Comparison of ENCODE assay signal across 8 mouse cellular contexts in genomic region chr5:20950093-20950492, GRCm38 (mm10). TPM values are rescaled to one million over a fixed set of nuclear protein-coding genes. Genes with fewer than 3 reads are reported as not detected.
DNase-seq lines count a peak whose midpoint lies in the region; ATAC-seq and TF ChIP-seq lines count a peak whose summit lies in the region.

No protein-coding gene starts in this region.

- TF ChIP-seq EP300 in heart, adult 2 months (IDR thresholded peaks at IDR 0.05; ENCODE audit: insufficient read depth, low read depth, low read length), result no peak

- ATAC-seq in forebrain, embryonic 16.5 days, result no peak
- ATAC-seq in liver, embryonic 15.5 days (ENCODE audit: insufficient read depth), result no peak
- no peak for ATAC-seq in megakaryocyte progenitor cell, adult 5-6 weeks (replicated peaks; ENCODE audit: poor library complexity)

- intact Hi-C loops in heart, adult 2 months (cut with DNase I), result loop anchor here (2.0 to 5.0 kb wide), 2 partner anchors 38 to 105 kb away; partner anchors contain the start of gene Ptpn12
- intact Hi-C loops in heart, postnatal 36 days (cut with DNase I), result loop anchor here (2.0 kb wide), 2 partner anchors 69 to 105 kb away; partner anchors contain the start of gene Ptpn12

- H3K9me3 ChIP-seq in E14TG2a.4 (ENCODE audit: low read length), result no peaks in the 10 kb centered on the region
- H3K9me3 ChIP-seq in forebrain, embryonic 16.5 days (ENCODE audit: control insufficient read depth, low read length), result no peaks in the 10 kb centered on the region
- no peaks in the 10 kb centered on the region for H3K9me3 ChIP-seq in liver, embryonic 15.5 days (replicated peaks)

- 2% methylated on average over 5 of the region's 5 CpGs for WGBS in heart, adult 2 months
- WGBS in forebrain, embryonic 16.5 days, result 4% methylated on average over 5 of the region's 5 CpGs
- 2% methylated on average over 5 of the region's 5 CpGs for WGBS in liver, embryonic 15.5 days (ENCODE audit: insufficient replicate concordance)

- H3K9ac ChIP-seq in heart, adult 2 months (ENCODE audit: low read depth, low read length), result 0 out of 2 replicates have a peak overlapping the region, but pooled peaks have one; percentile 15
- peak overlapping the region; percentile 96 for H3K9ac ChIP-seq in forebrain, embryonic 16.5 days (replicated peaks; ENCODE audit: low read depth, low read length)
- peak overlapping the region; percentile 92 for H3K9ac ChIP-seq in liver, embryonic 15.5 days

- no peaks in the 10 kb centered on the region for H3K27me3 ChIP-seq in heart, adult 2 months (ENCODE audit: control insufficient read depth, insufficient read depth, low read length)
- H3K27me3 ChIP-seq in E14TG2a.4 (ENCODE audit: insufficient read depth, low read length), result no peaks in the 10 kb centered on the region
- H3K27me3 ChIP-seq in forebrain, embryonic 16.5 days (replicated peaks; ENCODE audit: control insufficient read depth, insufficient read depth, low read length), result no peaks in the 10 kb centered on the region
- no peaks in the 10 kb centered on the region for H3K27me3 ChIP-seq in liver, embryonic 15.5 days

- no peak for TF ChIP-seq CTCF in heart, adult 2 months (IDR thresholded peaks at IDR 0.05)
- no peak for TF ChIP-seq CTCF in E14TG2a.4 (conservative IDR thresholded peaks at IDR 0.05; ENCODE audit: low read length)

- peak overlapping the region; percentile 87 for H3K4me3 ChIP-seq in heart, adult 2 months
- H3K4me3 ChIP-seq in E14TG2a.4 (replicated peaks; ENCODE audit: low read length), result peak overlapping the region; percentile 97
- H3K4me3 ChIP-seq in forebrain, embryonic 16.5 days (replicated peaks; ENCODE audit: low read length), result peak overlapping the region; percentile 97
- peak overlapping the region; percentile 99 for H3K4me3 ChIP-seq in liver, embryonic 15.5 days (replicated peaks)

- no peak for DNase-seq in heart, adult 2 months
- DNase-seq in heart, postnatal 36 days, result no peak
- DNase-seq in frontal cortex, postnatal 36 days (ENCODE audit: low spot score in 2 of 2), result no peak
- no peak for DNase-seq in cerebellum, adult 9-11 months

- H3K4me1 ChIP-seq in heart, adult 2 months (ENCODE audit: control insufficient read depth, insufficient read depth, low read length), result peaks cover 11% of the 10 kb centered on the region
- peaks cover 68% of the 10 kb centered on the region for H3K4me1 ChIP-seq in E14TG2a.4 (replicated peaks; ENCODE audit: low read depth, low read length)
- H3K4me1 ChIP-seq in forebrain, embryonic 16.5 days (replicated peaks; ENCODE audit: control insufficient read depth, insufficient read depth, low read length), result peaks cover 13% of the 10 kb centered on the region
- peaks cover 65% of the 10 kb centered on the region for H3K4me1 ChIP-seq in liver, embryonic 15.5 days (replicated peaks)

- no peak for TF ChIP-seq POLR2A in heart, adult 2 months (IDR thresholded peaks at IDR 0.05; ENCODE audit: insufficient read depth, low read depth, low read length)

- H3K4me2 ChIP-seq in forebrain, embryonic 16.5 days (ENCODE audit: low read length), result peak overlapping the region; percentile 75
- peak overlapping the region; percentile 64 for H3K4me2 ChIP-seq in liver, embryonic 15.5 days

- peak overlapping the region; percentile 97 for H3K27ac ChIP-seq in heart, adult 2 months
- no peak overlapping the region for H3K27ac ChIP-seq in forebrain, embryonic 16.5 days (ENCODE audit: low read length)
- H3K27ac ChIP-seq in liver, embryonic 15.5 days (replicated peaks), result 0 out of 2 replicates have a peak overlapping the region, but pooled peaks have one; percentile 97

- peaks cover 11% of the 10 kb centered on the region for H3K36me3 ChIP-seq in heart, adult 2 months (ENCODE audit: control insufficient read depth, insufficient read depth, low read length)
- H3K36me3 ChIP-seq in E14TG2a.4 (ENCODE audit: insufficient read depth, low read length), result peaks cover 8% of the 10 kb centered on the region; the same call in 1 of the 2 replicates
- no peaks in the 10 kb centered on the region for H3K36me3 ChIP-seq in forebrain, embryonic 16.5 days (ENCODE audit: control insufficient read depth, insufficient read depth)
- H3K36me3 ChIP-seq in liver, embryonic 15.5 days (replicated peaks), result 0 out of 2 replicates have a peak, but pooled peaks cover 6% of the 10 kb centered on the region

- H3K79me2 ChIP-seq in heart, adult 2 months (replicated peaks; ENCODE audit: control insufficient read depth, insufficient read depth, low read length), result peaks cover 2% of the 10 kb centered on the region

RNA-seq across cellular contexts. Expression of gene Rsbn1l, which starts 6.1 kb away (rescaled TPM):
- 10 to 100 TPM; 11.5 to 15.1 TPM for total RNA-seq in heart, adult 2 months (2021)
- 3.7 and 8.4 TPM in 2 replicates for polyA plus RNA-seq in heart, adult 2 months (2012; rRNA removed)
- 10 to 100 TPM; 13.6 to 15.2 TPM for total RNA-seq in heart, postnatal 36 days (2021)
- 5.1 and 5.8 TPM in 2 replicates for polyA plus RNA-seq in forebrain, embryonic 16.5 days (2015; fragmentation: Nextera tagmentation; extraction: Ambion mirVana)
- 3.7 TPM in 2 replicates for polyA plus RNA-seq in liver, embryonic 15.5 days (2015; fragmentation: Nextera tagmentation; extraction: Ambion mirVana)
- total RNA-seq in megakaryocyte progenitor cell, adult 5-6 weeks (2015), result 30.6 and 33.0 TPM in 2 replicates
- total RNA-seq in megakaryocyte progenitor cell, adult 5-6 weeks (2017), result 16.8 and 39.3 TPM in 2 replicates

Comparison
In these comparisons a context has a peak if more than half of its experiments do, and no peak if none do; other contexts are left out.
1. H3K9ac ChIP-seq: peak in every context shown above with its lines; median percentile 96 in forebrain, embryonic 16.5 days; 92 in liver, embryonic 15.5 days; 15 in heart, adult 2 months.